Mouse (Mus musculus): ENCODE measurements around the gene A830005F24Rik. TPM values are rescaled to one million over a fixed set of nuclear protein-coding genes. Genes with fewer than 3 reads are reported as not detected.

The A830005F24Rik gene
- polyA plus RNA-seq, 1 experiment from 2014 or later, result 0.64 TPM

- Histone ChIP-seq H3K9ac (ENCODE audit: low read depth, low read length) (no peak overlapping the region), H3K4me2 (ENCODE audit: low read length) (no peak overlapping the region), H3K27ac (no peak overlapping the region), H3K4me1 (replicated peaks; ENCODE audit: insufficient read depth, low read length) (0 out of 2 replicates have a peak, but pooled peaks cover 3% of the 10 kb centered on the region), H3K9me3 (replicated peaks; ENCODE audit: low read length) (no peaks in the 10 kb centered on the region), H3K27me3 (ENCODE audit: insufficient read depth, low read length) (no peaks in the 10 kb centered on the region), H3K4me3 (replicated peaks; ENCODE audit: low read depth, low read length) (no peak overlapping the region), H3K36me3 (ENCODE audit: insufficient read depth, low read length) (no peaks in the 10 kb centered on the region)
- DNase-seq (ENCODE audit: low spot score), result no peak
- 83% methylated on average over 5 of the region's 5 CpGs for WGBS
- no peak for ATAC-seq (replicated peaks; ENCODE audit: low FRiP score, low read depth)
- no peak for TF ChIP-seq CTCF (IDR thresholded peaks at IDR 0.05; ENCODE audit: low read depth)
Observed at GRCm38 (mm10) chr13:48562336-48562735, 49.0 kb downstream of the A830005F24Rik start.

MicroRNA genes within 50 kb of the gene (microRNA counts, 519-probe panel; counts per million panel counts)
- microRNA mmu-let-7a (8,011 counts per million, percentile 99 among the panel's probes with 10 or more counts), microRNA mmu-let-7d (8,113 counts per million, percentile 99 among the panel's probes with 10 or more counts), microRNA mmu-let-7f (7,306 counts per million, percentile 95 among the panel's probes with 10 or more counts)

Small RNA genes lying within 50 kb of the gene (microRNA-seq; reads per million reads assigned to microRNA genes)
- gene Gm24111 (not detected), gene Mirlet7a-1 (215 reads per million, percentile 60 among the genes with 10 or more reads in this experiment), gene Mirlet7d (14,504 reads per million, percentile 95 among the genes with 10 or more reads in this experiment), gene Mirlet7f-1 (not detected)

Other genes with a start within 250 kb of the A830005F24Rik start
- 2.2 TPM in 2 replicates for gene Zfp169, start 119 bp upstream of the A830005F24Rik start, polyA plus RNA-seq (2015; fragmentation: Nextera tagmentation; extraction: Ambion mirVana)
- 9.9 and 10.7 TPM in 2 replicates for gene Ptpdc1, start 112.1 kb downstream of the A830005F24Rik start, polyA plus RNA-seq (2015; fragmentation: Nextera tagmentation; extraction: Ambion mirVana)
- not detected in 2 replicates for gene Barx1, start 149.4 kb downstream of the A830005F24Rik start, polyA plus RNA-seq (2015; fragmentation: Nextera tagmentation; extraction: Ambion mirVana)

Data from kidney, postnatal 0 days (tissue).